Mouse (Mus musculus) kidney, adult 11 months (tissue): Measurements from ENCODE around the gene Tiprl.

Experiments
- DNase-seq: peaks from one replicate; pipeline ENCODE4 v3.0.0; 2022

Gene Tiprl

GRCm38 (mm10) chr1:165201445-165202012 lies 35.3 kb downstream of the Tiprl start:
- DNase-seq: no peak

- DNase-seq: no peak
These were observed 36.0 kb downstream of the Tiprl start for GRCm38 (mm10) chr1:165200748-165201147.

GRCm38 (mm10) chr1:165199639-165200038 lies 37.2 kb downstream of the Tiprl start:
- DNase-seq: no peak

- peak; percentile 20 for DNase-seq
These were observed 37.8 kb downstream of the Tiprl start for GRCm38 (mm10) chr1:165198951-165199350.

- DNase-seq: no peak
These were observed 38.9 kb downstream of the Tiprl start for GRCm38 (mm10) chr1:165197875-165198274.

- no peak for DNase-seq
These were observed 41.3 kb downstream of the Tiprl start for GRCm38 (mm10) chr1:165195396-165195960.

GRCm38 (mm10) chr1:165194662-165195013 lies 42.2 kb downstream of the Tiprl start:
- DNase-seq: no peak

GRCm38 (mm10) chr1:165193880-165194661 lies 42.7 kb downstream of the Tiprl start, which contains the start of gene Sft2d2:
Gene Sft2d2 (minus strand): TSS chr1:165194438.
- peak; percentile 95 for DNase-seq

GRCm38 (mm10) chr1:165193426-165193825 lies 43.4 kb downstream of the Tiprl start:
- no peak for DNase-seq

GRCm38 (mm10) chr1:165192714-165193264 lies 44.0 kb downstream of the Tiprl start:
- DNase-seq: no peak

- no peak for DNase-seq
These were observed 44.7 kb downstream of the Tiprl start for GRCm38 (mm10) chr1:165192102-165192501.

- no peak for DNase-seq
These were observed 45.2 kb downstream of the Tiprl start for GRCm38 (mm10) chr1:165191611-165192010.

- DNase-seq: no peak
These were observed 46.1 kb downstream of the Tiprl start for GRCm38 (mm10) chr1:165190571-165191273.

- DNase-seq: no peak
These were observed 46.7 kb downstream of the Tiprl start for GRCm38 (mm10) chr1:165190068-165190467.

- no peak for DNase-seq
These were observed 47.8 kb downstream of the Tiprl start for GRCm38 (mm10) chr1:165188806-165189580.

GRCm38 (mm10) chr1:165187357-165187756 lies 49.4 kb downstream of the Tiprl start:
- DNase-seq: no peak

GRCm38 (mm10) chr1:165186491-165186890 lies 50.3 kb downstream of the Tiprl start:
- DNase-seq: no peak

- DNase-seq: peak; percentile 64
These were observed 51.7 kb downstream of the Tiprl start for GRCm38 (mm10) chr1:165185116-165185515.

GRCm38 (mm10) chr1:165184178-165184577 lies 52.6 kb downstream of the Tiprl start:
- DNase-seq: no peak

- DNase-seq: no peak
These were observed 53.4 kb downstream of the Tiprl start for GRCm38 (mm10) chr1:165183400-165183799.

GRCm38 (mm10) chr1:165179321-165179720 lies 57.5 kb downstream of the Tiprl start:
- DNase-seq: no peak

GRCm38 (mm10) chr1:165178075-165178474 lies 58.7 kb downstream of the Tiprl start:
- DNase-seq: no peak
